Mouse (Mus musculus) v-Abl transformed pro-B cells (cell line): ENCODE data around the gene Bcl2l13.
"Not testable (repeated sequence)": the region's sequence is repeated elsewhere in the genome, so short reads cannot be mapped to it uniquely, and the experiment has no call there.

Source experiments
- in situ Hi-C, 2 experiments: fragments of 400-800 bp; cut with MboI; formaldehyde crosslinking; loops; one replicate each; pipeline ENCODE4 v1.15.1; 2025; ENCODE audit not compliant: unreplicated experiment in 2 of 2

The Bcl2l13 gene

DNA sequence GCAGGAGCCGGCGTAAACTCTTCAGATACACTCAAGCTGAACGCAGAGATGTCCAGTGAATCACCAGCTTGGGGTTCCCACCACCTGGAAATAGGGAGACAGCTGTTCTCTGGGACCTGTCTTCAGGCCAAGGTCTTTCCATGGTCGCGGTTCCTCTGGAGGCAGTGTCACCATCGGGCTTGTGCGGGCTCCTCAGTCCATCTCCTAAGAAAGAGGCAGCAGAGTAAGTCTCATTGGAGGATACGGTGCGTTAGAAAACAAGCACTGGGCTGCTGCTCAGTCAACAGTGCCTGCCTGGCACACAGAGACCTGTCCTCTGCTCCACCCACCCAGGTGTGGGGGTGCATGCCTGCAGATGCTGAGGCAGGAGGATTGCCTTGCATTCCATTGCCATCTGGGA is 58.1 kb downstream of the Bcl2l13 start:
- in situ Hi-C loops: no loop called here

DNA sequence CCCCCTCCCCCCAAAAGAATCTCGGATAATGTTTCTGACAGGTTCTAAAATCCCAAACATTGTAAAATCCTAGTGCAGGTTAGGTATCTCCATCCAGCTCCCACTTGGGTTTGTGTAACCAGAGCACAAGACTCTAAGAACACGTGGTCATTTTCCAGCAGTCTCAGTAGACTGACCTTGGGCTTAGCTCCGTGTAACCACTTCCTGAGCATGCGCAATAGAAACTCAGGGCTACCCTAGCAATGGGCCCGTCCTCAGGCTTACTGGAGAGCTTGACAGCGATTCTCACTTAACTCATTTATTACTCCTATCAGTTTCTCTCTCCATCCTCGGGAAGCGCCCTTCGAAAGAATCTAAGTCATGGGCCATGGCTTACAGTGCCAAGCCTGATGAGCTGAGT is 58.5 kb downstream of the Bcl2l13 start:
- in situ Hi-C loops: no loop called here

DNA sequence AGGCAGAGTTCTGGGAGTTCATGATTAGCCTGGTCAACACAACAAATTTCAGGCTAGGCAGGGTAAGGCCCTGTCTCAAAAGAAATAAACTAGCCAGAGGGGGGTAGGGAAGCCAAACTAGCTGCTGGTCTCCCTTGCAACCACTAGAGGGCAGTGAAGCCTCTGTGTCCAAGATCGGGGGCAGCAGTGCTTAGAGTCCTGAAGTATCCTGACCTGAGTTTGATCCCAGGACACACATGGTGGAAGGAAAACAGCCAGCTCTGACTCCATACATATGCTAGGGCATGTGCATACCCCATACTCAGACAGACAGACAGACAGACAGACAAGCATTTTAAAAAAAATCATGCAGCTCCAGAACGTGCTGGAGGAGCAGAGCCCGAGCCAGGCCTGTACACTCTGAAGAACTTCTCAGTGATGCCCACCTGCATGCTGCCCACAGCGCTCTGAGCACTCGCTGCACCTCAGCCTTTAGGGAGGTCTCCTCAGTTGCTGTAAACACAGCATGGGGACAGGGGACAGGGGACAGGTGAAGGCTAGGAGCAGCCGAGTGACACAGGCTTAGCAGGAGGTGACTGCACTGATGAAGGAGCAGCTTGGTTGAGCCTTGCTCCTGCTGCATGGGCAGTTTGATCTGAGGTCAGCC is 62.3 kb downstream of the Bcl2l13 start:
- in situ Hi-C loops: loop anchor here in 1 of 2 experiments (5.0 kb wide), 1 partner anchor 279 kb away; no protein-coding TSS in a partner anchor

DNA sequence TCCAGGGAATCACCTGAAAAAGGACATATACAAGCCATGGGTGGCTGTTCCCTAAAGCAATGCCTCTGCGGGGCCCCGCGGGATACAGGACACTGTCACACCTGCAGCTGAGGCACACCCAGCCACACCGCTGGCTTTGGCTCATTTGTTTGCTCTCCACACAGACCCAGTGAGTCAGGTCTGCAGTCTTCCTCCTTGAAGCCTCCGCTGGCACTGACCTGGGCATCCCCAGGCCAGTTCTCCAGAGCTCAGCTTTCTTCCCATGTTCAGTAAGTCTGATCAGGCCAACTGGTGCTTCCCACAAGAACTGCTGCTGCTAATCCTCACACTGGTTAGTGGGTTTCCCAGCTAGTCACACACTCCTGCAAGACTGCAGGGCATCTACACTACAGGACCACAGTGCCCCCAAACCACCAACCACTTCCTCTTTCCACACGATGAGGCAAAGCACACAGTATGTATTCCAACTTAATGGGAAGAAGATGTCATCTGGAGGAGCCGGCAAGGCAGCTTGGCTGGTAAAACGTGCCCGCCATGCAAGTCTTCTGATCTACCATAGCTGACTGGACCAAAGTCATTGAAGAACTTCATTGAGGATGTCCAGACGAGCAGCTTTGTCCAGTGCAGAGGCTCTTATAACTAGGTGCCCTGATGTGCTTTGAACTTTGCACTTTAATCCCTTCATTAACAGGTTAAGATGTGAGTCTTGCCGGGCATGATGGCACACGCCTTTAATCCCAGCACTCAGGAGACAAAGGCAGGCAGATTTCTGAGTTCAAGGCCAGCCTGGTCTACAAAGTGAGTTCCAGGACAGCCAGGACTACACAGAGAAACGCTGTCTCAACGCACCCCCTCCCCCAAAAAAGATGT is 66.0 kb downstream of the Bcl2l13 start:
- in situ Hi-C loops: loop anchor here in 1 of 2 experiments (5.0 kb wide), 2 partner anchors 55 to 275 kb away; no protein-coding TSS in a partner anchor

DNA sequence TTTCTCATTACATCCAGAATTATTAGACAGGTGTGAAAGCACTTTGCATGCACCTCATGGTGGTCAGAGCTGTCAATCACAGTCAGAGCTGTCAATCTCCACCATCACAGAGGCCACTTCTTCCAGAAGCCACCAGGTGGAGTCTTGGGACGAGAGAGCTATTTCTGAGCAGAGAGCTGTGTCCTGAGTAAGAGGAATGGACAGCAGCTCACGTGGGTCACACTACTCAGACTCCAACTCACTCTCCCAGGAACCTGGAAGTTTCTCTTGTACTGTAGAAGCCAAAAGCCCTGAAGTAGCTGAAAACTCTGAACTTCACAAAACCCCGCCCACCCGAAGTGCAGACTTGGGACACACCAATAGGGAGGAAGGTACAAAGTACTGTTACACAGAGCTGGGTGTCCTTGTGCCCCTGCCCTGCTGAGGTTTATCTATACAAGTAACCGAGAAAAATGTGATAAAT is 67.5 kb downstream of the Bcl2l13 start:
- in situ Hi-C loops: loop anchor here in 1 of 2 experiments (5.0 kb wide), 2 partner anchors 54 to 274 kb away; no protein-coding TSS in a partner anchor

DNA sequence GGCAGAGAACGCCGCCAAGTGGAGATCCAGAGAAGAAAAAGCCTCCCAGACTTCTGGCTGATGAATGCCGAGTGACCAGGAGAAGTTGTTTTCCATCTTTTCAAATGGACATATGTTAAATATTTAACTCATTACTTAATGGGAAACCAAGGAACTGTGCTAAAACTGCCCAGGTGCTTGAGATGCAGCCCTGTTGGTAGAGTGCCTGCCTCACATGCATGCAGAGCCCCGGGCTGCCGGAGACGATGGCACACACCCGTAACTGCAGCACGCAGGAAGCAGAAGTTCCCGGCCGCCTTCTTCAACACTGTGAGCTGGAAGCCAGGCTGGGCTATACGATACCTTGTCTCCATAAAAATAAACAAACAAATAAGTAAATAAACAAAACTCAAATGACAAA is 67.9 kb downstream of the Bcl2l13 start:
- in situ Hi-C loops: loop anchor here in 1 of 2 experiments (5.0 kb wide), 2 partner anchors 53 to 273 kb away; no protein-coding TSS in a partner anchor

DNA sequence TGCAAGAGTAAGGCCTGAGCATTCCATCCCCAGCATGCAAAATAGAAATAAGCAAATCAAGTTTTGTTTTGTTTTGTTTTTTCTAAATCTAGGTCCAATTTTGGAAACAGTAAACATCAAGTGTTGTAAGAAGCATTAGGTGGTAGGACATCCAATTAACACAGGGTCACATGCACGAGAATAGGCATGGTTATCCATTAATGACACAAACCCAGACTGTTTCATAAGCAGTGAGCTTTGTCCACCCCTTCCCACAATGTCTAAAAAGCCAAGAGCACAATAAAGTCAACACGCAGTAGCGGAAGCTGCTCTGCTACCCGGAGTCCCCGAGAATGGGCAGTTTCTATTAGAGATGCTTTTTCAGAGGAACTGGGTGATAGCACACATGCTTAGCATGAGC is 69.1 kb downstream of the Bcl2l13 start:
- in situ Hi-C loops: no loop called here

DNA sequence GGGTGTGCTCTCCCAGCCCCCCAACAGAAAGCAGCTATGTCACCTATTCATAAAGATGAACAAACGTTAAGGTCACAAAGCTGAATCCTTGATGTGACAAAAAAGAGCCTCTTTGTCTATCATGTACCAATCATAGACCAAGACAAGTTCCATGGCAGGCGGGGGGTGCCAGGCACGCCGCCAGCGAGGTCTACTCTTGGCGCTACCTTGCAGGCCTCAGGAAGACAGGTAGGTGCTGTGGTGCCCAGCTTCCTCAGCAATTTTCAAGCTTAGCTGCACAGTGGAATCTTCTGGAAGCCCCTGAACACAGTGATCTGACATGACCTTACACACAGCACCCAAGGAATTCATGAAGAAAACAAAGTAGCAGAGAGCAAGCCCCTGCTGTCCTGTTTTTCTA is 70.5 kb downstream of the Bcl2l13 start:
- in situ Hi-C loops: no loop called here

DNA sequence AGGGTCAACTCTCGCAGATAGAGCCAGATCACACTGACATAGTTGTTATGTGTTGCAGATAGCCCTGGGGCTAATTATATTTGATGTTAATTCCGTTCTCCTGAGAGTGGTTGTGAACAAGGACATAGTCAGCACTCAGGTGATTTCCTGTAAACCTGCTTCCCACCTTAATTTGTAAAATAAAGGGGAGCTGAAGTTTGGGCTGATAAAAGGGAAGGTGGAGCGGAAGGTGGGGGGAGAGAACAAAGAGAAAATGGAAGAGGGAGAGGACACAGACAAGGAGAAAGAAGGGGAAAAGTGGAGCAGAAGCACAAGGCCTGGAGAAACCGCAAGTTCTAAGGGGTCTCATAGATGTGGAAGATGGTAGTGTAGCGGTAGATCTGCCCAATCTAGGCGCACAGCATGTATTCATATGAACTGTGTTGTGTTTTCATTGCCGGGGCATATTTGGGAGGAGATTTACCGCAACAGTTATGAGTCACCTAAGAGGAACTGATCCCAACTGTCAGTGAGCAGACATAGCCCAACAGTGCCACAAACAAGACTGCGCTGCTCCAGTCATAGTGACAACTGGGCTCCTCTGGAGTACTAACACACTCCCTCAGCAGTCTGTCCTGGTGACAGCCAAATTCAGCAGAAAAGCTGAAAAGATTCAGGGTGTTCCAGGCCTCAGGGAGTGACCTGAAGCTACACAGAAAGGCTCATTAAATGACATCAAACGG is 72.0 kb downstream of the Bcl2l13 start:
- in situ Hi-C loops: not testable (repeated sequence)

DNA sequence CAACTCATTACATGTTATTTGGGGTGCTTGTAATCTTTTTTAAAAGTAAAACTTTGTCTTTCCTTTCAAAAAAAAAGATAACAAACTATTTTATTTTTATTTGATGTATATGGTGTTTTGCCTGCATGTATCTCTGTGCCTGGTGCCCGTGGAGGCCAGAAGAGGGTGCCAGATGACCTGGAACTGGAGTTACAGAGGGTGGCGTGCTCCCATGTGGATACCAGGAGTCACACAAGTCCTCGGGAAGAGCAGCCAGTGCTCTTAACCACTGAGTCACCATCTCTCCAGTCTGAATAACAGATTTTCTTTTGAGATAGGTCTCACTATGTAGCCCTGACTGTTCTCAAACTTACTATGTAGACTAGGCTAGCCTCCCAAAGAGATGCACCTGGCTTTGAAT is 73.5 kb downstream of the Bcl2l13 start:
- in situ Hi-C loops: no loop called here

DNA sequence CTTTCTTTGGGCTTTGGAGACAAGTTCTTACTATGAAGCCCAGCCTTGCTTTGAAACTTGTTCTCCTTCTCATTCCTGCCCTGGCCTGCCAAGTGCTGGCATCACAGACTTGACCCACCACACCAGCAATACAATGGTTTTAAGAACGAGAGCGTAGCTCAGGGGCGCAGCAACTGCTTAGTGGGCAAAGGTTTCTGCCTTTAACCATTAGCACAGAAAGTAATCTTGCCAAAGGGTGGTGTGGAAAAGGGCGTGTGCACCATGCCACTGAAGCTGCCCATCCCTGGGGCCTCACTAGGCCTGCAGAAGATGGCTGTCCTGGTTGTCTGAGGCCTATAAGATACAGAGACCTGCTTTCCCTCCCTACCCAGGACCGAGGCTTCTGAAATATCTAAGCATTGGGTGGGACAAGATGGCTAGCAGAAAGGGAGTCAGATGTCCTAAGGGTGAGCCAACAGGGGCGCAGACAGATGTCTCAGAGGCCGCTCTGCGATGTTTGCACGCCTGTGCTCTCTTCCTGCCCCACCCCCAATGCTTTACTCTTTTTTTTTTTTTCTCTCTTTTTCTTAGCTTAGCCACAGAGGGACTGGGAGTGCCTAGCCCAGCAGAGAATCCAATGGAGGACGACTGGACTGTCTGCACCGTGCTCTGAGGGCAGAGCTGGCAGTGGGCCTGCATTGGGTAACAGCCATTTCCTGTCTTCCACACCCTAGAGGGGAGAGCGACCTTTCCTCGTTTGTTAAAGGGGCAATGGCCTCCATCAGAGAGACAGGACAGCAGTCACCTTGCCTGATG is 75.4 kb downstream of the Bcl2l13 start:
- in situ Hi-C loops: no loop called here

DNA sequence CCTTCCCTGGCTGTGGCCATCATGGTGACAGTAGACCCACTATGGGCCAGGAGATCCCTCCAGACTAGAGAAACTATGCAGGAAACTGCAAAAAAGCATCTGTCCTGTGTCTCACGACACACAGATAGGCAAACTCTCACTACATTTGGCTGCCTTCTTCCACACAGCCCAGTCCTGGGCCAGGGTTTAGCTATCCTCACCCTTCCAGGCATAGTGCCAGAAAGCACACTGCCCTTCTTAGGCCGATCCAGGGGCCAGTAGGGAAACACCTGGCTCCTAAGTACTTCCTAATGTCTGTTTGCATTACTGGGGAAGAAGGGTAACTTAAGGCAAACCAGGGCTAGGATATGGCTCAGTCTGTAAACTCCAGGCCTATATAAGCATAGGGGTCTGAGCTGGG is 76.9 kb downstream of the Bcl2l13 start:
- in situ Hi-C loops: no loop called here

DNA sequence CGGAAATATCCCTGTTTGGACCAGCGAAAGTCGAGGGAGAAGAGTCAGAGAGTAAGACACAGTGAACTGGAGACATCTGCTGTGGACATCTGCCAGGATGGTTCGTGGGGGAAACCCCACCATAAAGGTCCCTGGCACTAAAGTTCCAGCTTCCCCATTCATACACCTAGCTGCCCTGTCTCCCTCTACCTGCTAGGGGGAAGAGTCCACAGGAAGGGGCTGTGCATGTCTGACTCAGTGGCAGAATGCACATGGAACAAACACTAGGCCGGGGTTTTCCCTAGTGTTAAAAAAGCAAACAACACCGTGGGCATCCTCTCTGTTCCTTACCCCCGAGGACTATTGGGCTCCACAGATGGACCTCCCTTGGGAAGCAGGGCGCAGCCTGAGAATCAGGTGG is 77.8 kb downstream of the Bcl2l13 start:
- in situ Hi-C loops: no loop called here

DNA sequence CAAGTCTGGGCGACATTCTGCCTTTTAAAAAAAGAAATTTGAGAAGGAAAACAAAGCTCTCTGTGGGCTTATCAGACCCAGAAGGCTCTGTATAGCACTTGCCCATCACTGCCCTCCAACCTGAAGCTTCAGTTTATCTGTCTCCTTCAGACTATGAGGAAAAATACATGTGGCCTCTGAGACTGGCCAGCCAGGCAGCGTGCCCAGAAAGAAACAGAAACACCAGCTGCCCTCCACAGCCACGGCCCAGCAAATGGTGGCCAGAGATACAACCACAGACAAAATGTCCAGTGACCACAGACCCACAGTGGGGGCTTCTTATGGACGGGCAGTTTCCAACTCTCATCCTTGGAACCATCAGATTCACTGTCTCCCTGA is 78.5 kb downstream of the Bcl2l13 start:
- in situ Hi-C loops: no loop called here

DNA sequence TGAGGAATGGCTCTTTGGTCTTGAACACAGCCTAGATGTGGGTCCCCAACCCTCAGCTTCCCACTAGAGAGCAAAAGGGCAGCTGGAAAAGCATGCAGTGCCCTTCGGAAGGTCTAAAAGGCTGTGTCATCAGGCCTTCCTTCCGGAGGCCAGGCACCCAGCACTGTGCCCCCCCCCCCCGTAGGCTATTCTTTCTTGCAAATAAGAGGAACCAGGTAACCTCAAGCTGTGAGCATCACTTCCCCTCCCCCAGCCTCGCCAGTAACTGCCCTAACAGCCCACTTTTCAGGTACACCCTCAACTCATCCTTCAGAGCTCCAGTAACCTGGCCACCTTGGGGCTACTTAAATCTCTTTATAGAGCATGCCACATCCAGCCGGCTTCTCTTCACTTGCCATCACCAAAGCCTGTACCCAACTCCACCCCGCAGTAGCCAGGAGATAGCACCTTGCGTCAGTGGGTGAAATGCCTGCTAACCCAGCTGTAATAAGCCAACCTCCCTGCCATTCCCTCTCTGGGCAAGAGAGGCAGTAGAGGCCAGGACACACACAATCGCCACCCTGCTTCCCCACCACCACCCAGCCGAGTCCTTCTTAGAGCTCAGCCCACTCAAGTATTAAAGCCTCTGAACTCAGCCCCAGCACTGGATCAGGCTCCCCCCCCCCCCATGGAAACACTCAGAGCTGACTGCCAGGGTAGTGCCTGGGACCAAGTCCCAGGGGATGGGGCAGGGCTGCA is 79.1 kb downstream of the Bcl2l13 start:
- in situ Hi-C loops: no loop called here

DNA sequence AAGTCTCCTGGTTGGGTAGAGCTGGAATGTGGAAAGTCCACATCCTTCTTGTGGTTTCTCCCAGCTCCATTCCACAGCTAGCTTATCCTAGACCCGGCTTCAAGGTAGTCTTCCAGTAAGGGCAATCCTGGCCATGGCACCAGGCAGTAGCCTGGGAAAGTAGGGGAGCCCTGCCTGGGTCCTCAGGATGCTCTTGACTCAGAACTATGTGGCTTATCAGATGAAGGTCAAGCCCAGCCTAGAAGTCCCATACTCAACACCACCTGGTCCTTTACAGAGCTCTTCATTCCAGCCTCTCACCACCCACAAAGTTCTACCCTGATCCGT is 79.6 kb downstream of the Bcl2l13 start:
- in situ Hi-C loops: no loop called here

DNA sequence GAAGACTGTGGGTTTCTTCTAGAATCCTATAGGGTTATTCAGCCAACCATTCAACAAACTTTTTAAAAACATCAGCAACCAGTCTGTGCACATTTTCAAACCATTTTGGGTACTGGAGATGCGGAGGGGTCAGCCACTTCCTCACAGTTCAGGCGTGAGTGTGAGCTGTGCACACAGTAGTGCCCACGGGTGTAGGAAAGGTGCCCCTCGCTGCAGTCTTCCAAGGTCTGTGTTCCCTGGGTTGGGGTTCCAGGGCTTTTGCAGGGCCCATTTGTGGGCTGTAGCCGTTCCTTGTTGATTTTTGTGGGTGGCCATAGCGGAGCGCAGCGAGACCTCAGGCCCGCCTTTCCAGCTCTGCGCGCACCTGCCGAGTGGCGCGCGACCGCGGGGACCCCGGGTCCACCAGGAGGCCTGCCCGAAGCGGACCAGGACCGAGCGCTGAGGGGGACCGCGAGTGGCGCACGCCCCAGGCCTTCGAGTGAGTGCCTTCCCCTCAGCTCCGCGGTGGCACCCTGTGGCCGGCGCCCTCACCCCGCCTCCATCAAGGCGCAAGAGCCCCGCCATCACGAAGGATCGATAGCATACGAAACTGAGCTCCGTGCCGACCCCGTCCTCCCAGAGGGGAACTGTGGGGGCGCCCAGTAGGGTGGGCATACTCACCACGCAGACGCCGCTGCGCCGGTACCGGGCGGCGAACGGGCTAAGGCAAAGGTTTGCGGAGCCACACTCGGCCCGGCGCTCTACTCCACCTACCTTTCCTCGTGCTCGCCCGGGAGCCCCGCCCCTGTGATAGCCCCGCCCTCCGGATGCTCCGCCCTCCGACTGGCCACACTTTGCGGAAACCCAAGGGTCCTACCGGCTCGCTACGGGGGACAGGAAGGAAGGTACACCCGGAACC is 80.3 kb downstream of the Bcl2l13 start, which contains the start of gene Bid:
Gene Bid (minus strand): TSS at position 780 of the 898 bp plus-strand sequence.
- in situ Hi-C loops: no loop called here

DNA sequence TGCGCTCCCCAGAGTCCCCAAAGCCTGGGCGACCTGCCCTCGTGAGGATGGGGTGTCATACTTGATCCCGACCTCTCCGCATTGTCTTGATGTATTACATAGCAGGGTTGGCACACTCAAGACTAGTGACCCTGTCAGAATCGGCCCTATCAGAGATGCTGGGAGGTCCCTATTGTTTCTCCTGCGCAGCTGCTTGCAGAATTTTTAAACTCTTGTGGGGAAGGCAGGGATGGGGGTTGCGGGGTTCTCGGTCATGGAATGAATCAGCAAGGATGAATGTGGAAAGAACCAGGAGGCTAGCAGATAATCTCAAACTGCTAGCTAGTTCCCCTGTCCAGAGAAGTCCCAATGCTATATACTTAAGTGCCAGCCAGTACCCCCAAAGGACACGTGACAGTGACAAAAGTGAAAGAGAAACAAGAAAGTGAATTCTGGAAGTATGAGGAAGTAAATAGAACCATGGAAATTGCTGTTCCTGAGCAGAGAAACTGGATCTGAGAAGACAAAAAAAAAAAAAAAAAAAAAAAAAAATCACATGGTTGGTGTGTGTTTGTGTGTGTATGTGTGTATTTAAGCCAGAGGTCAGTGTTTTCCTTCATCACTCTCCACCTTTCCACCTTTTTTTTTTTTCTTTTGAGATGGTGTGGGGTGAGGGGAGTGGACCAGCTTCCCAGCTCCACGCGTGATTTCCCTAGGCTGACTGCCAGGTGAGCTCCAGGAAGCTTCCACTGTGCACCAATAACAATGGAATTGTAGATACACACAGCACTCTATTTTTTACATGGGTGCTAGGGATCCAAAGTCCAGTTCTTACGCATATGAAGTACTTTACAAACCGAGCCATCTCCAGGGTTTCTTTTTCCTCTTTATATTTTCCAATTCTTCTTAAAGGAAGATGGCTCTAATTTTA is 81.2 kb downstream of the Bcl2l13 start:
- in situ Hi-C loops: not testable (repeated sequence)
